Mouse (Mus musculus): ENCODE results near the gene Vti1a.

Gene Vti1a

DNA sequence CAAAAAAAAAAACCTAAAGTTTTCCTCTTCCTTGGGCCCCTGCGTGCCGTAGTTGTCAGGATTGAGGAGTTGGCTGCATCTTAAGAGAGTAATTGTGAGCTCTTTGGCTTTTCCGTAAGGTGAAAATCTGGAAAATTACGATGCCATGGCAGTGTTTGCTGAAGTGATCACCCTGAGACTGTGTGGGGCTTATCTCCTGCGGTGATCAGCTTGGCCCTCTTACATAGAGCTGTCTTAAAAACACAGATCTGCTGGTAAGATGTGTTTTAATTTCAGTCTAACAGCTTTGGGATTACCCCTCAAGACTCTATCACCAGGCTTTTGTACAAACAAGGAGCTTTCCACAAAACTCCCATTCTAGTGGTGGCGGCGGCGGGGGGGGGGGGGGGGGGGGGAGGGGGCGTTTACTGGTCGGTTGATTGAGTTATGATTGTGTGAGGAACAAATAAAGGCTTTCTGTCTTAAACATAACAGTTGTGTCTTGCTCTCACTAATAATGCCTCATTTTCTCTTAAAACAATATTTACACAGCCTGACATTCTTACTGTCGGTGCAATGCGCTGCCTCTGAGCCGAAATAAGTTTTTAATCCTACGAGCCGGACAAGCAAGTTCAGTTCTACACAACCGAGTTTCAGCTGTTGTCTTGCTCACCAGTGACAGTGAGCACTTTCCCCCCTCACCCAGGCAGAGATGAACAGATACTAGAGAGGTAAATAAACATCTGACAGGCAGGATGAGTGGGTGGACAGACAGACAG, 267.0 kb downstream of the Vti1a start:
- no peak for DNase-seq (ENCODE audit: low read depth, low spot score)

DNA sequence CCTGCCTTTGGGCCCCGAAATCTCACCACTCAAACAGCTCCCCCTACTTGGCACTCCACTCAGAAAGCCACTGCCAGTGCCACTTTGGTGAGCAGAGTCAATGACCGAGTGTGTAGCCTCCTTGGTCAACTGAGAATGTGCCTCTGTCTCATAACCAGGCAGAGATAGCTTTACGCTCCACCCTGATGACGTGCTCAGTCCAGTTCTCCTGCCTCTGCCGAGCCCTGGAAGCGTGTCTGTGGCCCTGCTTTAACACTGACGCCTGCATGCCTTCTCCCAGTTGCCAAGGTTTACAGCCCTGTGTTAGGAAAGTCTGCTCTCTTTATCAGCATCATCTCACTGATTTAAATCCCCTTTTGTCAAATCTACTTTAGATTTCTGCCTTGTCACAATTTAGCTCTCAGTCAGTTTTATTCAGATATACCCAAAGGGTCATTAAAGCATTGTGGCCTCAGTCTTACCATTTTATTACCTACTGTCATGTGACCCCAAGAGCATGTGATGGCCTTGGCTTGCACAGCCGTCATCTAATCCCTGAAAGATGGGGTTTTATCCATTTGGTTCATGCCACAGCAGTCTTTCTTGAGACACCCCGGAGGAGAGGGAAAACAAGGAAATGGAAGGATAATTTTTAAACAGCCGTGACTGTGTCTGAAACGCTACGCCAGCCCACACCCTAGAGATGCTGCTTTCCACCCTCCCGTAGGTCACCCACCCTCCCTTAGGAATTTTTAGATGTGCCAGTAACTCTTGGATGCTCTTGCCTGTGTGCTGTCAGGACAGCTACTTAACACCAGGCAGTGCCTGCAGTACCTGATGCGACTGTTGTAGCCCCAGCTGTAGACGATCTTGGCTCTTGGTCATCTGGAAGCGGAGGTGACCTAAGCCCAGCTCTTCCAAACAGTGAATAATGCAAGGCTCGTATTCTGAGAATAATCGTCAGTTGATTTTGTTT, 269.5 kb downstream of the Vti1a start:
- DNase-seq (ENCODE audit: low read depth, low spot score) = no peak

DNA sequence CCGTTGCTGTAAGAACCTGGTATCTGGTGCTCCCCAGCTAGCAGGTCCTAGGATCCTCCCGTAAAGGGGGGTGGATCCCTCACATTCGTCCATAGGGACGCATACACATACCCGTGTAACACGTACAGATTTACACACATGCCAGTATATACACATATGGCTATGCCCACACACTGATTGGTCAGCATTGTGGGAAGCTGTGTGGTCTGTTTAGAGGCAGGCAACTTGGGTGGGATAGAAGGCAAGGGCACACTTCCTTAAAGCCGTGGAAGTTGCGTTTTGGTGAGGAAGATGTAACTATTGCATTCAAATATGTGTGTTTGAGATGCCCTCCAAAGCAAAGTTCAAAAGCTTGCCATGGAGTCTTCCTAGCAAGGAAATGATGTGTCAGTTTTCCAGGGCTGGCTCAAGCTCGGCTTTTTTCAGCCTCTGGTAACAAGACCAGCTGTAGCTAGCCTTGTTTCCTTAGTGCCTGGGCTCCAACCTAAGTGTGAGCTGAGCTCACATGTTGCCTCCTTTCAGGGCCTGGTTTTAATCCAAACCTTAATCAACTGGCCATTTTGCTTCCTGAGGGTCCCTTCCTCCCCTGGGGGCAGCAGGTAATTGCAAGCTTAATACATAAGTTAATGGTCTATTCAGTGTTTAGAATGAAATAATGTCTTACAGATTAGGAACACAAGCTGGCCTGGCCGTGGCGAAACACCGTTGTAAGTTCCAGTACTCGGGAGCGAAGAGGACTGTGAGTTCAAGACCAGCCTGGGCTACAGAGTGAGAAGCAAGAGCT, 271.7 kb downstream of the Vti1a start:
- DNase-seq (ENCODE audit: low read depth, low spot score) = no peak

DNA sequence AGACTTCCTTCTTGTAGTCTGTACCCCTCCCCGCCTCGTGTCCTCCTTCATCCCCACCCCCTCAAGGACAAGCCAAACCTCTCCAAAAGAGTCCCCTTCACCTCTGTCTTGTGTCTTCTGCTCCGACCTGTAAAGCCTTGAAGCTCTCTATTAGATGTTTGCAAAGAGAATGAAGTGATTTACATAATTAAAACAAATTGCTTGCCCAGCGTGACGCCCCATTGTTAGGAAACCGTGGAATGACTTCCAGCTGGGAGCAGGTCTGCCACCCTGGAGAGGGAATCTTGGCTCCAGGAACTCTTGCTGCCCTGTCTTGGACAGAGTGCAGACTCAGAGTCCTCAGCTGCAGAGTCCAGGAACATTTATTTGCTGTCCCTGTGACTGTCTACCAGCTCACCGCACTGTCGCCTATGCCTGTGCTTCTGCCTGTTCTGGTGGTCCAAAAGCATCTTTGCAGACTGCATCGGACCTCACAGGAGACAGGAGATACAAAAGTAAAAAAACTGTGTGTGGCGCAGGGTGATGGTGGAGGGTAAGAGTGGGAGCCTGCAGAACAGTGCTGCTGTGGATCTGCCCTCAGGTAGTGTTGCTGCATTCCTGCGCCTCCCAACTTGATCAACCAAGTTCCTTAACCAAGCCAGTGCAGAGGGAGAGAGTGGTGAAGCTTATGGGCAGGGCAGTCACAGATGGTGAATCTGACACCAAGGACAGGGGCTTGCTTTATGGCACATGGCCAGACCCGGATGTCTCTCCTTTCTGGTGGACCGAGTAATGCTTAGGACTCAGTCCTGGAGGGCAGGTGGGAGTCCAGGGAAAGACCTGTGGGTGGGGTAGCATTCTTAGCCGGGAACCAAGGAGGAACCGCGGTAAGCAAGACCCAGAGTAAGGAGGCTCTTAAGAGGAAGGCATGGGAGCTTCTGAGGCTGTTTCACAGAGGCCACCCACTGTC, 273.1 kb downstream of the Vti1a start:
- DNase-seq (ENCODE audit: low read depth, low spot score) = no peak

DNA sequence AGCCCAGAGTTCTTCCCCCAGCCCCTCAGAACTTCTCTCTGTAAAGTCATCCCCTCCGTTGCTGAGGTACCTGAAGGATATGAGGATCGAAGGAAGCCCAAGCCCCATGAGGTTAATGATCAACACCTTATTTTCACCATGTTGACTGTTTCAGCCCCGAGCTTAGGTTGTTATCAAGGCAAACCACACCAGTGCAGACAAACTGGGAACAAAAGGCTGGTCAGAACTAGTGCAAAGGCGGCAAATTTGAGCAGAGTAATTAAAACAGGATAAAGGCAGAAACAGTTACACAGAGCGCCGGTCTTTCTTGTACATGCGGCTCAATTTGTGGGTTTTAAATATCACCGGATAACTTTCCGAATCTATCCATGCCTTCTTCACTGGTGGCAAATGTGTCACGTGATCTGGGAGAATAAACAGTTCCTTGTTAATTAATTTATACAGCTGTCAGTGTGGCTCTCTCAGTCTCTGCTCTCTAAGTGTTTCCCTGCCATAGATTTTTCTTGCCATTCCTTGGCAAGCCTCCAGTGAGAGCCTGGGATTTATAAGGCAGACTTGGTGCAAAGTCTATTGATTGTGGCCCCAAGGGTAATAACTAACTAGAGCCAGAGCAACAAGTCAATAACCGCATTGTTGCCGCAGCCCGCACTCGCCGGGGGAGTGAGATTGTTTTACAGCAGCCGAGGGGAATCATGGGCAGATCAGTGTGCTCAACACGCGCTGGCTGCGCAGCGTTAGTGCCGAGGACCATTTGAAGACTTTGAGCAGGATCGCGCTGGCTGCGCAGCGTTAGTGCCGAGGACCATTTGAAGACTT, 277.0 kb downstream of the Vti1a start:
- peak; percentile 44 for DNase-seq (ENCODE audit: low read depth, low spot score)

DNA sequence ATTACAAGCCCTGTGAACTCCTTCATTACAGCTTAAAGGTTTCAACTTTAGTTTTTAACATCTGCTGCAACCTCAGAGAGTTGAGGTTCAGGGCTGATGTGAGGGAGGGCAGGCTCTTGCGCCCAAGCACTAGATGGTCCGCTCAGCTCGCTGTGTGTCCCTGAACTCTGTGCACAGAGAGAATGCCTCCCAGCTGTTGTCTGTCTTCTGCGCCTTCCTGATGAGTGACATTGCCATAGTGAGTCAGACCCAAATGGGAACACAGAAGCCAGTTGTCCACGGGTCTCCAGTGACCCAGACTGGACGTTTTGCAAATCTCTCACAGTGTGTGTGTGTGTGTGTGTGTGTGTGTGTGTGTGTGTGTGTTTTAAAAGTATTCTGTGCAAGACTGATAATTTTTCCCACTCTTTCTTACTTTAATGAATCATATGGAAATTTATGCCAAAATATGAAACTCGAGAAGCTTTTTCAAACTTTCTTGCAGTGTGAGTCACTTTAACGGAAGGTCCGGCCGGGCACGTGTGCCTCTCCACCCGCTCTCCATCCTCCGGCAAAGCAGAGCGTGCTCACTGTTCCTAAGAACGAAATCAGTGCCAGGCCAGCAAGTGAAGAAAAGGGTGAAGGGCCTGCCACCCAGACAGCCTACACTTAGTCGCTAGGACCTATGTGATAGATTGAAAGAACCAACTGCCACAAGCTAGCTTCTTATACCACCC, 277.8 kb downstream of the Vti1a start:
- DNase-seq (ENCODE audit: low read depth, low spot score) = no peak

DNA sequence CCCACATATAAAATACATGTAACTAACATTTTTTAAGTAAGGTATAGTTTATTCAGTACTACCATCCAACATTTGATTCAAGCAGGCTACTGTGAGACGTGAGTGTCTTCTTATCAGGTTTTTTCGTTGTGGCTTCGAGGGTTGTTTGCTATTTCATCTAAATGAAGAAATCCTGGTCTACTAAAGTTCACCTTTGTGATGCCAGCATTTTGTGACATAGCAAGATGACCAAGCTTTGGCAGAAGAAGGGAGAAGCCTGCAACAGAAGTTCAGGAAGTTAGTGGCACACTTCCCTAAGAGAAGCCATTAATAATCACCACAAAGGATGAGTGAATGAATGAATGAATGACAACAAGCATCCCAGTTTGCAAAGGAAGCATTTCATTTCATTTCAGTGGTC, 278.4 kb downstream of the Vti1a start:
- no peak for DNase-seq (ENCODE audit: low read depth, low spot score)

DNA sequence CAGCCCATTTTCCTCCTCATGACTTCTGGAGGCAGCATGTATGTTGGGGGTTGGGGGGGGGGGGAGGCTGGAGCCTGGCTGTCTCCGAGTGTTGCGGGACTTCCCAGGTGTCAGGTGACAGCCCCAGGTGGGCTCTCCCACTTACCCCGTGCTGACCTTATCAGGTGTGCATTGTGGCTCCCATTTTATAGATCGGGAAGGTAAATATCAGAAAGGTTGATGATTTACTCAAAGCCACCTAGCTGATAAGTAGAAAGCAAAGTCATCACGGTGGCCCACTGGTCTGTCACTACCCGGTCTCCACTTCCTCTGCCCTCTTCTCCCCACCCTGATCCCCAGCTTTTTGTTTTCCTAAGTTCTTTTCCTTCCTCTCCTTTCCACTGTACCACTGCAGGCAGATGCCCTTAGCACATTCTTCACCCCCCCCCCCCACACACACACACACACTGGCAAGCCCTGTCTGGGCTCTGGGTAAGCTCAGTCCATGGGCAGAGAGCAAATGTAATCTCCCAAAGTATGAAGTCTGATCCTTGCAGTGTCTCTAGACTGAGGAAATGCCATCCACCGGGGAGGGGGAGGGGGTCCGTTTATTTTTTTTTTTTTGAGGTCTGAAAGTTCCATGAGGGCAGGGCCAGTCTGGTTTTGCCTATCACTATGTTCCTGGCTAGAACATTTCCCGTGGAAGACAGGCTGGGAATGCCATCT, 280.0 kb downstream of the Vti1a start:
- no peak for DNase-seq (ENCODE audit: low read depth, low spot score)

DNA sequence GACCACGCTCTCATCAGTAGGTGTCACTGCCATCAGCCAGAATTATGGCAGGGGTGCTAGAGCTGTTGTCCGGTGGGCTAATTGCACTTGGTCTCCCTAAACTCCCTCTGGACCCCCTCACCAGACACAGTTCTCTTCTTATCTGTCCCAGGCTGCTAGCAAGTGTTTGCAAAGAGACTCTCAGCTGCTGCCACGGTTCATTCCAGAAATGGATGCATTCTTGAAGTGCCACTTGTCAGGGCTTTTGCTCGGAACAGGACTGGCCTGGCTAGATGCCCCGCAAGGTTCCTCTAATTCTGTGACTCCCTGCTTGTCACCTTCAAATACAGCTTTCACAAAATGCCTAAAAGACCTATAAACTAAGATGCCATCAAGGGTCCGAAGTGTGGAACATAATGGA, 280.7 kb downstream of the Vti1a start:
- no peak for DNase-seq (ENCODE audit: low read depth, low spot score)

DNA sequence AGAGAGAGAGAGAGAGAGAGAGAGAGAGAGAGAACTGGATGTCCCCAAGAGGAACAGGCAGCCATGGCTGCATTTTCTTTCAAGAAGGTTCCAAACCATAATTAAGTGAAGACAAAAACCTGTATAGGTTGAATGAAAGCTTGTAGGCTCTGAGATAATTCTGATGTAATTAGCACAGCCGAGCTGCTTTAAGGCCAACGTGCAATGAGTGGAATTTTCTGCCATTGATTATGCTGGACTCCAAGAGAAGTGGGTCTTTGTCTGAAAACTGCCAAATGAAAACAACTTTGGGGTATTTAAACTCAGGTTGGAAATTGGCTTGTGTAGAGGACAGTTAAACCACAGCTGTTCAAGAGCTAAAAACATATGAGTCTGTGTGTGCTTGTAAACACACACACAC, 281.2 kb downstream of the Vti1a start:
- no peak for DNase-seq (ENCODE audit: low read depth, low spot score)

DNA sequence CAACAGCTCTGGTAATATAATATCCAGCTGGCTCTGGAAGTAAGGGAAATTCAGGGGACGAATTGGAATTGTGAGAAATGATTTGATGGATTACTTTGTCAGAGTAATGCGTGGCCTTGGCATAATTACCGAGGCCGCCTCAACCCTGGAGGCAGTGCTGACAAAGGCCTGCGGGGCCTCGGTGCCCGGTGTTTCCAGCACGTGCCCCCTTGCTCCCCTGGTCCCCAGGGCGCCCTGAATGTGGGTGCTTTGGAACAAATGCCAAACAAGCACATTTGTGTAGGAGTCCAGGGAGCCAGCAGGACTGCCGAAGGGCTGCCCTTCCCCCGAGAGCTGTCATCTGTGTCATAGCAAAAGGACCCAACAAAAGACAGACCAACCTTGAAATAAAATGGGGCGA, 281.9 kb downstream of the Vti1a start:
- no peak for DNase-seq (ENCODE audit: low read depth, low spot score)

DNA sequence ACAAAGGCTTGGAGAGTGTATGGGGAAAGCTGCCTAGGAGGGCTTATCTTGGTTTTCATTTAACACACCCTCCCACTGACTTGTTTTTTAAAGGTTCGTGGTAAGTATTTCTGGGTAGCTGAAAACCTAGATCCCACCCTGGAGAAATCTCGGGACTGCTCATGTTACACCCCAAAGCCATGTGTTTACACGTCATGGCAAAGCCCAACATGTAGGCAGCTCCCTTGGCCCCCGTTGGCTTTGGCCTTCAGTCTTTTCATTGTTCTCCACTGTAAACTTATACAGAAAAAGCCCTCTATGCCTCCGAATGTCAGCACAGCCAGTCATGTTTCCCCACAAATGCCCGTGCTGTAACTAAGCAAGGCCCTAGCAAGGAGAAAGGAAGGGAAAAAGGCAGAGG, 283.0 kb downstream of the Vti1a start:
- DNase-seq (ENCODE audit: low read depth, low spot score) = no peak

DNA sequence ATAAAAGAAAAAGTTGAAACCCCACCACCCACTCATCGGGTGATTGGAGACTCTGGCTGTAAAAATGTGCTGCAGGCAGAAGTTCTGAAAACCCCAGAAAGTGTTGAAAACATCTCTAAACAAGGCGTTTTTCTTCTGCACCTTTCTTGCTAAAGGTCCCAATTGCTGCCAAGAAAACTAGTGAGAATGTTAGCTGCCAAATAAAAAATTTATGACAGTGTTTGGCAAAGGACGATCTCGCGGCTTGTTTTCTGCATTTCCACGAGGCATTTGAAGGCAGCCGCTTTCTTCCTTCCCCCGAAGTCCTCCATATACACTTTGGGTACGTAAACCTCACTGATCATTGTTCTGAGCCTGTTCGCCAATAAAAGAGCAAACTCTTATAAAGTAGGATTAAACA, 291.6 kb downstream of the Vti1a start:
- DNase-seq (ENCODE audit: low read depth, low spot score) = no peak

DNA sequence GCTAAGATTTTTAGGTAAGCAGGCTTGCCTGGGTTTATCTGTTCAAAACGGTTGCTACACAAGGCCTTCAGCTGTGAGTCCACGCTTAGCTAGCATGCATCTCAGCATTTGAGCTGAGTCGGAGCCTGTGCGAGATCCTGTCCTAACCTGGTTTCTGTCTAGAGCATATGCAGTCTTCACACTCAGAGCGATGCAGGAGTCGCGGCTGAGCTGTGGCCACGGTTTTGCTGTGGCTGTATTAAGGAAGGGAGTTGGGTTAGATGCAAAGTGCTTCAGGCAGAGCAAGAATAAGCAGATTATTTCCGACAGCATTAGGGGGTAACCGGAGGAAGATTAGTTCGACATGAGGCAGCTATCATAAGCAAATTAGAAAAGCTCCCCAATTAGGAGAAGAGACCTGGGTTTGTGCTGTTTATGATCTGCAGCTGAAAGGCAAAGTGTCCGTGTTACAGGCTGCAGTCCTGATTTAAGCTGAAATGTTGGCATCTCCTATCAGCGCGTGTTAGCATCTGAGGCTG, 292.8 kb downstream of the Vti1a start:
- no peak for DNase-seq (ENCODE audit: low read depth, low spot score)

DNA sequence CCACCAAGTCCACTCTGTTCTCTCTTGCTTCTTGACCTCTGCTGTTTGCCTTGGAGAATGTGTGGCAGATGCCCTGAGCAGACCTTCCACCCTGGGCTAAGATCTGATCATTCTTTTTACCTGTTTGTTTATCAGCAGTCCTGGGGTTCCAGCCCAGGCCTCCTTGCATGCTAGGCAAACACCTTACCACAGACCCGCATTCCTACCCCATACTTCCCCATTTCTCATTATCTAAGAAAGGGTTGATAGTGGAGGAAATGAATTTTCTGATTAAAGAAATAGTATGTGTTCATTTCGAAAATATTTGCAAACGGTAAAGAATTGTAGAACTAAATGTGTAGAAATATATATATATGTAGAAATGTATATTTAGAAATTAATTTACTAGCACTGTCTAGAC, 293.7 kb downstream of the Vti1a start:
- no peak for DNase-seq (ENCODE audit: low read depth, low spot score)

DNA sequence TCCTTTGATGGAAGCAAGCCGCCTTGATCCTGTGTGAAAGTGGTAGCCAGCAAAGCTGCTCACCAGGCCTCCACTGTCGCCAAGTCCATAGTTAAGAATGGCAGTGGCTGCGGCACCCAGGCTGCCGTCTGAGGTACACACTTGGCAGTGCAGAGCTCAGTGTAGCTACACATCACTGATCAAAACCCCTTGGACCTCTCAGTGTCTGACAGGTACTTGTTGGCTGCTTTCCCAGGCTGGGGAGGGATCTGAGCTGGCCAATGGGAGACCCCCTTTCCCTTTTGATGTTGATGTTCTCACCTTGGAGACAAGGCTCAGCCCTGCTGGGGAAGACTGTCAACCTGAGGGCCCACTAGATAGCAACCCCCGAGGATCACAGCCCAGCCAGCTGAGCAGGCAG, 299.6 kb downstream of the Vti1a start:
- no peak for DNase-seq (ENCODE audit: low read depth, low spot score)

DNA sequence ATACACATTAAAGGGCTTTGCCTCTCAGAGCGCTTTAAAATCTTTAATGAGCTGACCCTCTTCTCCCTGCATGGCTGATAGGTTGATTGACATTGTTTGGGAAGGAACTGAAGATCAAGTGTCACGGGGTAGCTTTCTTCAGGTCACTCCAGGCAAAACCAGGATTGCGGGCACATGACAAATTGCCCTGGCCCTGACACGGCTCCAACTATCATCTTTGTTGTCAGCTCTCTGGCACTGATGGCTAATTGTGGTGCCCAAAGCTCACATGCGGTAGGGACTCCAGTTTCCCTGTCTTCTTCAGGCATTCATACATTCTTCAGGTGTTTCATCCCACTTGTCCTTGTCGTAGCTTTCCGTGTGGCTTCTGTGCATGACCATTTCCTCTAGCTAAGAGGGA, 300.2 kb downstream of the Vti1a start:
- no peak for DNase-seq (ENCODE audit: low read depth, low spot score)

DNA sequence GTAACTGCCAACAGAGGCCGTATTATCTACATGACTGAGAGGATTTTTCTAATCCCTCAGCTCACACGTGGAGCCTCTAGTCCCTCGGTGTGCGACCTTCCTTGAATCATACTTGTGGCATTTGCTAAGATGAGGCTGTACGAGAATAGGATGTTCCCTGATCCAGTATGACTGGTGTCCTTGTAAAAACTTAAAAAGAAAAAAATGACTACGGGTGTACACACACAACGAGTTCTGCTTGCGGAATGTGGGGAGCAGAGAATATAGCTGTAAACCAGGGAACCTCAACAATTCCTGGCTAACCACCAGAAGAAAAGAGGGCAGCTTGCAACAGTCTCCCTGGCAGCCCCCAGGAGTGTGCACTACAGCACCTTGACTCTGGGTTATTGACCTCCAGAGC, 300.8 kb downstream of the Vti1a start:
- no peak for DNase-seq (ENCODE audit: low read depth, low spot score)

DNA sequence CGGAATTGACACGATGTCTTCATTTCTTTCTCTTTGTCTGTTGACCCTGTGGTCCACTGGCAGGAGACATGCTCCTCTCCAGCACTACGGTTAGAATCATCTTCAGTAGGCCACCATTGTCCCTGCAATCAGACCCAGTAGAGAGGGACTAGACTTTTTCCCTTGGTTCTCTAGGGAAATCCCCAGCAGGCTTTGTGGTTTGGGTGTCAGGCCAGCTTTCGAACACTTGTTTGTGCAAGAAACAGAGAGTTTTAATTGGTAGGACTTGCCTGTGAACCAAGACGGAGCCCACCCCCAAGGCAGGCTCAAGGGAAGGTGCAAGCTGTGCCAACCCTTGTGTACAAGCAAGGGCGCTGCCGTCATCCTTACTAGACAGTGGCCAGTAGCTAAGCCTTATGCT, 302.5 kb downstream of the Vti1a start:
- no peak for DNase-seq (ENCODE audit: low read depth, low spot score)

All from brain, adult 2 months (tissue).